Mouse (Mus musculus): ENCODE data around the gene Podn. TPM values are rescaled to one million over a fixed set of nuclear protein-coding genes. Genes with fewer than 3 reads are reported as not detected.

The Podn gene
- polyA plus RNA-seq, 2 experiments: 3.5 to 23.0 TPM

GRCm38 (mm10) chr4:107979530-107979929, 116.7 kb downstream of the Podn start:
- DNase-seq (ENCODE audit: low spot score): no peak
- no peak for TF ChIP-seq POLR2A (IDR thresholded peaks at IDR 0.05; ENCODE audit: borderline replicate concordance, extremely low read depth, insufficient read depth, insufficient read length)

GRCm38 (mm10) chr4:107977593-107977992, 118.7 kb downstream of the Podn start:
- Histone ChIP-seq H3K27ac (replicated peaks; ENCODE audit: low read depth, low read length) (no peak overlapping the region), H3K4me2 (replicated peaks; ENCODE audit: low read depth, low read length, severe bottlenecking) (no peak overlapping the region), H3K27me3 (ENCODE audit: control insufficient read depth, insufficient read depth, low read length) (no peaks in the 10 kb centered on the region), H3K36me3 (ENCODE audit: control insufficient read depth, insufficient read depth, low read length) (no peaks in the 10 kb centered on the region), H3K9me3 (ENCODE audit: control insufficient read depth, low read length) (no peaks in the 10 kb centered on the region), H3K4me3 (replicated peaks; ENCODE audit: low read length) (no peak overlapping the region), H3K4me1 (ENCODE audit: control insufficient read depth, insufficient read depth, low read length) (no peaks in the 10 kb centered on the region), H3K9ac (ENCODE audit: low read depth, low read length, severe bottlenecking) (no peak overlapping the region)
- TF ChIP-seq POLR2A (IDR thresholded peaks at IDR 0.05; ENCODE audit: borderline replicate concordance, extremely low read depth, insufficient read depth, insufficient read length): no peak
- no peak for DNase-seq (ENCODE audit: low spot score)
- 52% methylated on average over 4 of the region's 4 CpGs for WGBS
- no peak for ATAC-seq (ENCODE audit: low FRiP score, low read depth)

More at GRCm38 (mm10) chr4:107979530-107979929, 116.7 kb downstream of the Podn start:
- H3K36me3 ChIP-seq (ENCODE audit: control insufficient read depth, insufficient read depth, low read length): no peaks in the 10 kb centered on the region
- no peak overlapping the region for H3K4me2 ChIP-seq (replicated peaks; ENCODE audit: low read depth, low read length, severe bottlenecking)
- H3K9me3 ChIP-seq (ENCODE audit: control insufficient read depth, low read length): no peaks in the 10 kb centered on the region
- ATAC-seq (ENCODE audit: low FRiP score, low read depth): no peak
- 31% methylated on average over 2 of the region's 2 CpGs for WGBS
- H3K27me3 ChIP-seq (ENCODE audit: control insufficient read depth, insufficient read depth, low read length): no peaks in the 10 kb centered on the region
- H3K4me3 ChIP-seq (replicated peaks; ENCODE audit: low read length): no peak overlapping the region
- no peak overlapping the region for H3K9ac ChIP-seq (ENCODE audit: low read depth, low read length, severe bottlenecking)
- no peak overlapping the region for H3K27ac ChIP-seq (replicated peaks; ENCODE audit: low read depth, low read length)
- H3K4me1 ChIP-seq (ENCODE audit: control insufficient read depth, insufficient read depth, low read length): peaks cover 9% of the 10 kb centered on the region

GRCm38 (mm10) chr4:107975004-107975403, 121.2 kb downstream of the Podn start:
- Histone ChIP-seq H3K4me1 (ENCODE audit: control insufficient read depth, insufficient read depth, low read length) (no peaks in the 10 kb centered on the region), H3K9ac (ENCODE audit: low read depth, low read length, severe bottlenecking) (no peak overlapping the region), H3K4me3 (replicated peaks; ENCODE audit: low read length) (no peak overlapping the region), H3K27ac (replicated peaks; ENCODE audit: low read depth, low read length) (no peak overlapping the region), H3K36me3 (ENCODE audit: control insufficient read depth, insufficient read depth, low read length) (no peaks in the 10 kb centered on the region), H3K27me3 (ENCODE audit: control insufficient read depth, insufficient read depth, low read length) (no peaks in the 10 kb centered on the region), H3K4me2 (replicated peaks; ENCODE audit: low read depth, low read length, severe bottlenecking) (no peak overlapping the region), H3K9me3 (ENCODE audit: control insufficient read depth, low read length) (no peaks in the 10 kb centered on the region)
- ATAC-seq (ENCODE audit: low FRiP score, low read depth): no peak
- DNase-seq (ENCODE audit: low spot score): no peak
- no peak for TF ChIP-seq POLR2A (IDR thresholded peaks at IDR 0.05; ENCODE audit: borderline replicate concordance, extremely low read depth, insufficient read depth, insufficient read length)
- WGBS: 51% methylated on average over 7 of the region's 7 CpGs

- ATAC-seq (ENCODE audit: low FRiP score, low read depth): no peak
- no peak overlapping the region for H3K4me2 ChIP-seq (replicated peaks; ENCODE audit: low read depth, low read length, severe bottlenecking)
- no peaks in the 10 kb centered on the region for H3K27me3 ChIP-seq (ENCODE audit: control insufficient read depth, insufficient read depth, low read length)
- H3K36me3 ChIP-seq (ENCODE audit: control insufficient read depth, insufficient read depth, low read length): no peaks in the 10 kb centered on the region
- TF ChIP-seq POLR2A (IDR thresholded peaks at IDR 0.05; ENCODE audit: borderline replicate concordance, extremely low read depth, insufficient read depth, insufficient read length): no peak
- no peaks in the 10 kb centered on the region for H3K4me1 ChIP-seq (ENCODE audit: control insufficient read depth, insufficient read depth, low read length)
- H3K9me3 ChIP-seq (ENCODE audit: control insufficient read depth, low read length): no peaks in the 10 kb centered on the region
- H3K9ac ChIP-seq (ENCODE audit: low read depth, low read length, severe bottlenecking): no peak overlapping the region
- H3K27ac ChIP-seq (replicated peaks; ENCODE audit: low read depth, low read length): no peak overlapping the region
- no peak for DNase-seq (ENCODE audit: low spot score)
- 45% methylated on average over 11 of the region's 11 CpGs for WGBS
- no peak overlapping the region for H3K4me3 ChIP-seq (replicated peaks; ENCODE audit: low read length)
These were observed 121.7 kb downstream of the Podn start for GRCm38 (mm10) chr4:107974527-107974926.

- no peaks in the 10 kb centered on the region for H3K27me3 ChIP-seq (ENCODE audit: control insufficient read depth, insufficient read depth, low read length)
- no peak overlapping the region for H3K27ac ChIP-seq (replicated peaks; ENCODE audit: low read depth, low read length)
- H3K36me3 ChIP-seq (ENCODE audit: control insufficient read depth, insufficient read depth, low read length): no peaks in the 10 kb centered on the region
- 89% methylated on average over 1 of the region's 1 CpGs for WGBS
- TF ChIP-seq POLR2A (IDR thresholded peaks at IDR 0.05; ENCODE audit: borderline replicate concordance, extremely low read depth, insufficient read depth, insufficient read length): no peak
- no peak overlapping the region for H3K4me3 ChIP-seq (replicated peaks; ENCODE audit: low read length)
- no peak for ATAC-seq (ENCODE audit: low FRiP score, low read depth)
- no peak for DNase-seq (ENCODE audit: low spot score)
- H3K9ac ChIP-seq (ENCODE audit: low read depth, low read length, severe bottlenecking): no peak overlapping the region
- no peaks in the 10 kb centered on the region for H3K9me3 ChIP-seq (ENCODE audit: control insufficient read depth, low read length)
- H3K4me2 ChIP-seq (replicated peaks; ENCODE audit: low read depth, low read length, severe bottlenecking): no peak overlapping the region
- no peaks in the 10 kb centered on the region for H3K4me1 ChIP-seq (ENCODE audit: control insufficient read depth, insufficient read depth, low read length)
These were observed 125.1 kb downstream of the Podn start for GRCm38 (mm10) chr4:107971162-107971561.

GRCm38 (mm10) chr4:107969781-107970180, 126.5 kb downstream of the Podn start:
- H3K9ac ChIP-seq (ENCODE audit: low read depth, low read length, severe bottlenecking): no peak overlapping the region
- H3K36me3 ChIP-seq (ENCODE audit: control insufficient read depth, insufficient read depth, low read length): no peaks in the 10 kb centered on the region
- H3K9me3 ChIP-seq (ENCODE audit: control insufficient read depth, low read length): no peaks in the 10 kb centered on the region
- no peak for DNase-seq (ENCODE audit: low spot score)
- no peaks in the 10 kb centered on the region for H3K4me1 ChIP-seq (ENCODE audit: control insufficient read depth, insufficient read depth, low read length)
- no peak overlapping the region for H3K27ac ChIP-seq (replicated peaks; ENCODE audit: low read depth, low read length)
- H3K4me2 ChIP-seq (replicated peaks; ENCODE audit: low read depth, low read length, severe bottlenecking): no peak overlapping the region
- no peak for ATAC-seq (ENCODE audit: low FRiP score, low read depth)
- no peaks in the 10 kb centered on the region for H3K27me3 ChIP-seq (ENCODE audit: control insufficient read depth, insufficient read depth, low read length)
- TF ChIP-seq POLR2A (IDR thresholded peaks at IDR 0.05; ENCODE audit: borderline replicate concordance, extremely low read depth, insufficient read depth, insufficient read length): no peak
- no peak overlapping the region for H3K4me3 ChIP-seq (replicated peaks; ENCODE audit: low read length)
